Mouse (Mus musculus): ENCODE results near the gene Tnrc6b. TPM values are rescaled to one million over a fixed set of nuclear protein-coding genes. Genes with fewer than 3 reads are reported as not detected.

The Tnrc6b gene
- polyA plus RNA-seq, 1 experiment from 2014 or later = 22.1 TPM

GRCm38 (mm10) chr15:80760504-80760903 lies 49.4 kb downstream of the Tnrc6b start:
- H3K9ac ChIP-seq (ENCODE audit: low read depth, low read length) = 0 out of 2 replicates have a peak overlapping the region, but pooled peaks have one; percentile 32
- H3K9me3 ChIP-seq (replicated peaks; ENCODE audit: control insufficient read depth, low read length) = no peaks in the 10 kb centered on the region
- no peaks in the 10 kb centered on the region for H3K36me3 ChIP-seq (ENCODE audit: control insufficient read depth, insufficient read depth)
- no peak overlapping the region for H3K4me3 ChIP-seq (ENCODE audit: low read depth, low read length)
- WGBS (ENCODE audit: insufficient replicate concordance) = 45% methylated on average over 3 of the region's 3 CpGs
- H3K27me3 ChIP-seq (ENCODE audit: control insufficient read depth, insufficient read depth, low read depth, low read length) = no peaks in the 10 kb centered on the region
- peaks cover 24% of the 10 kb centered on the region for H3K4me1 ChIP-seq (ENCODE audit: control insufficient read depth, low read depth, low read length)
- H3K27ac ChIP-seq (ENCODE audit: low read length) = peak overlapping the region; percentile 95
- ATAC-seq (ENCODE audit: low read depth) = peak; percentile 41
- peak overlapping the region; percentile 78 for H3K4me2 ChIP-seq (ENCODE audit: low read depth, low read length)

- H3K9ac ChIP-seq (ENCODE audit: low read depth, low read length) = peak overlapping the region; percentile 71
- H3K9me3 ChIP-seq (replicated peaks; ENCODE audit: control insufficient read depth, low read length) = no peaks in the 10 kb centered on the region
- H3K27me3 ChIP-seq (ENCODE audit: control insufficient read depth, insufficient read depth, low read depth, low read length) = no peaks in the 10 kb centered on the region
- peak overlapping the region; percentile 78 for H3K4me2 ChIP-seq (ENCODE audit: low read depth, low read length)
- 20% methylated on average over 8 of the region's 8 CpGs for WGBS (ENCODE audit: insufficient replicate concordance)
- peak; percentile 99 for ATAC-seq (ENCODE audit: low read depth)
- H3K27ac ChIP-seq (ENCODE audit: low read length) = peak overlapping the region; percentile 95
- H3K4me3 ChIP-seq (ENCODE audit: low read depth, low read length) = peak overlapping the region; percentile 55
- no peaks in the 10 kb centered on the region for H3K36me3 ChIP-seq (ENCODE audit: control insufficient read depth, insufficient read depth)
- peaks cover 24% of the 10 kb centered on the region for H3K4me1 ChIP-seq (ENCODE audit: control insufficient read depth, low read depth, low read length)
Measured at GRCm38 (mm10) chr15:80760935-80761334, 49.8 kb downstream of the Tnrc6b start.

DNA sequence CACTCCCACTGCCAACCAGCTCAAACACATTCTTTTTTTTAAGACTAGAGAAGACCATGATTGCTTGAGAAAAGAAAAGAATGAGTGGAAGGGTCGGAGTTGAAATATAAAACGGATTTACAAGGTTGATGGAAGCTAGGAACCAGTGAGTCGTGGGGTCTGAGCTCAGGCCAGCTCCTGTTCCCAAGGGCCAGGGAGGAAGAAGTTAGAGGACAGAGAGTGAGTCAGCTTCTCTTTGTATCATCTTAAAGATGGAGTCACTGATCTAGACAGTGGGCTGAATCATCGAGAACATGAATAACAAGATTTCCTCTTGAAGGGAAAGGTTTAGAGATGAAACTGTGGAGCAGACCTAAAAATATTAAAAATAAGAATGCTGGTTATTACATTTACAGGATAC lies 51.5 kb downstream of the Tnrc6b start:
- Histone ChIP-seq H3K27me3 (ENCODE audit: control insufficient read depth, insufficient read depth, low read depth, low read length) (no peaks in the 10 kb centered on the region), H3K4me1 (ENCODE audit: control insufficient read depth, low read depth, low read length) (peaks cover 24% of the 10 kb centered on the region), H3K4me2 (ENCODE audit: low read depth, low read length) (peak overlapping the region; percentile 78; the same call in 1 of the 2 replicates), H3K4me3 (ENCODE audit: low read depth, low read length) (peak overlapping the region; percentile 14; the same call in 1 of the 2 replicates), H3K9me3 (replicated peaks; ENCODE audit: control insufficient read depth, low read length) (no peaks in the 10 kb centered on the region), H3K27ac (ENCODE audit: low read length) (peak overlapping the region; percentile 95; the same call in 1 of the 2 replicates), H3K36me3 (ENCODE audit: control insufficient read depth, insufficient read depth) (no peaks in the 10 kb centered on the region), H3K9ac (ENCODE audit: low read depth, low read length) (no peak overlapping the region)
- WGBS (ENCODE audit: insufficient replicate concordance) = 74% methylated on average over 4 of the region's 4 CpGs
- no peak for ATAC-seq (ENCODE audit: low read depth)

- peaks cover 21% of the 10 kb centered on the region for H3K4me1 ChIP-seq (ENCODE audit: control insufficient read depth, low read depth, low read length)
- H3K9me3 ChIP-seq (replicated peaks; ENCODE audit: control insufficient read depth, low read length) = no peaks in the 10 kb centered on the region
- no peaks in the 10 kb centered on the region for H3K27me3 ChIP-seq (ENCODE audit: control insufficient read depth, insufficient read depth, low read depth, low read length)
- no peak overlapping the region for H3K9ac ChIP-seq (ENCODE audit: low read depth, low read length)
- no peaks in the 10 kb centered on the region for H3K36me3 ChIP-seq (ENCODE audit: control insufficient read depth, insufficient read depth)
- no peak overlapping the region for H3K4me2 ChIP-seq (ENCODE audit: low read depth, low read length)
- no peak for ATAC-seq (ENCODE audit: low read depth)
- H3K27ac ChIP-seq (ENCODE audit: low read length) = no peak overlapping the region
- WGBS (ENCODE audit: insufficient replicate concordance) = 71% methylated on average over 6 of the region's 6 CpGs
- H3K4me3 ChIP-seq (ENCODE audit: low read depth, low read length) = no peak overlapping the region
Measured at GRCm38 (mm10) chr15:80764666-80765065, 53.6 kb downstream of the Tnrc6b start.

DNA sequence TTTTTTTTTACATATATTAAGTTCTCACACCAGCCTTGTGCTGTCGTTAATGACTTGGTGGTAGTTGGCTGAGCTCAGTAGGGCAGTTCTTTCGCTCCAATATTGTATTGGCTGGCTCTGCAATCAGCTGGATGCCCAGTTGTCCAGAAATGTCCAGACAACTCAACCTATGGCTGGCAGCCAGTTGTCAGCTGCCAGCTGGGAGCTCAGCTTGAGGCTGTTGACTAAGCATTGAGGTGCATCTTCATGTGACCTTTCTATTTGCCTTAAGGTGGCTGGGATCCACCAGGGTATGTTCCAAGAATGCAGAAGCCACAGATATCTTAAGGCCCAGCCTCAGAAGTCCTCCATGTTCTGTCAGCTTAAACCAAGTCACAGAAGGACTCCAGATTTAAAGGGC lies 54.3 kb downstream of the Tnrc6b start:
- WGBS (ENCODE audit: insufficient replicate concordance) = 87% methylated on average over 2 of the region's 2 CpGs
- no peak overlapping the region for H3K9ac ChIP-seq (ENCODE audit: low read depth, low read length)
- H3K4me1 ChIP-seq (ENCODE audit: control insufficient read depth, low read depth, low read length) = peaks cover 16% of the 10 kb centered on the region
- no peak overlapping the region for H3K4me2 ChIP-seq (ENCODE audit: low read depth, low read length)
- H3K27ac ChIP-seq (ENCODE audit: low read length) = no peak overlapping the region
- ATAC-seq (ENCODE audit: low read depth) = no peak
- no peaks in the 10 kb centered on the region for H3K27me3 ChIP-seq (ENCODE audit: control insufficient read depth, insufficient read depth, low read depth, low read length)
- H3K4me3 ChIP-seq (ENCODE audit: low read depth, low read length) = no peak overlapping the region
- no peaks in the 10 kb centered on the region for H3K36me3 ChIP-seq (ENCODE audit: control insufficient read depth, insufficient read depth)
- no peaks in the 10 kb centered on the region for H3K9me3 ChIP-seq (replicated peaks; ENCODE audit: control insufficient read depth, low read length)

- 83% methylated on average over 3 of the region's 3 CpGs for WGBS (ENCODE audit: insufficient replicate concordance)
Measured at GRCm38 (mm10) chr15:80768216-80768615, 57.1 kb downstream of the Tnrc6b start.

DNA sequence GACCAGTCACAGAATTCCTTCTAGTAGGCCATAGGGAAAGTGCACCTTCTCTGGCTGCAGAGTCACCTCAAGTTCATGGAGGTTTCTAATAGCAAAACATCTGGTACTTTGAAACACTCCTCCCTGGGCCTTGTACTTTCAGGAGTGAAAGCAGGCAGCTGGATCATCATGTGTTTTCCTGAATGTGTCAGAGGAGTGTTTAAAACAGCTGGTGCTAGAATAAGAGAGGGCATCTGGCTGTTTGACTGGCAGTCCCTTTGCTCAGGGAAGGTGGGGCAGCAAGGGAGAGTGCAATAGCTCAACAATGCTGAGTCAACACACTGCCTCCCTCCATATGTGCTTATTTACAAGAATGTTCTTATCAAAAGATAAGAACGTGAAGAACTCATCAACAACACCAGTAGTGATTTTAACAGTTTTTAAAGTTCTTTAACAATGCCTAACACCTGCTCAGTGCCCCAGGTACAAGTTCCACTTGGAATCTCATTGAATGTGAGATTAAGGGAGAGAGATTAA lies 60.9 kb downstream of the Tnrc6b start:
- Histone ChIP-seq H3K36me3 (ENCODE audit: control insufficient read depth, insufficient read depth) (no peaks in the 10 kb centered on the region), H3K9me3 (replicated peaks; ENCODE audit: control insufficient read depth, low read length) (no peaks in the 10 kb centered on the region), H3K4me1 (ENCODE audit: control insufficient read depth, low read depth, low read length) (peaks cover 10% of the 10 kb centered on the region), H3K9ac (ENCODE audit: low read depth, low read length) (no peak overlapping the region), H3K4me2 (ENCODE audit: low read depth, low read length) (no peak overlapping the region), H3K27ac (ENCODE audit: low read length) (peak overlapping the region; percentile 30; the same call in 1 of the 2 replicates), H3K4me3 (ENCODE audit: low read depth, low read length) (no peak overlapping the region), H3K27me3 (ENCODE audit: control insufficient read depth, insufficient read depth, low read depth, low read length) (no peaks in the 10 kb centered on the region)
- 7% methylated on average over 1 of the region's 1 CpGs for WGBS (ENCODE audit: insufficient replicate concordance)
- ATAC-seq (ENCODE audit: low read depth) = peak; percentile 74

More at GRCm38 (mm10) chr15:80768216-80768615, 57.1 kb downstream of the Tnrc6b start:
- ATAC-seq (ENCODE audit: low read depth) = no peak
- no peaks in the 10 kb centered on the region for H3K9me3 ChIP-seq (replicated peaks; ENCODE audit: control insufficient read depth, low read length)
- H3K27me3 ChIP-seq (ENCODE audit: control insufficient read depth, insufficient read depth, low read depth, low read length) = no peaks in the 10 kb centered on the region
- no peak overlapping the region for H3K4me3 ChIP-seq (ENCODE audit: low read depth, low read length)
- no peak overlapping the region for H3K9ac ChIP-seq (ENCODE audit: low read depth, low read length)
- H3K4me2 ChIP-seq (ENCODE audit: low read depth, low read length) = no peak overlapping the region
- H3K4me1 ChIP-seq (ENCODE audit: control insufficient read depth, low read depth, low read length) = peaks cover 10% of the 10 kb centered on the region
- no peak overlapping the region for H3K27ac ChIP-seq (ENCODE audit: low read length)
- H3K36me3 ChIP-seq (ENCODE audit: control insufficient read depth, insufficient read depth) = no peaks in the 10 kb centered on the region

DNA sequence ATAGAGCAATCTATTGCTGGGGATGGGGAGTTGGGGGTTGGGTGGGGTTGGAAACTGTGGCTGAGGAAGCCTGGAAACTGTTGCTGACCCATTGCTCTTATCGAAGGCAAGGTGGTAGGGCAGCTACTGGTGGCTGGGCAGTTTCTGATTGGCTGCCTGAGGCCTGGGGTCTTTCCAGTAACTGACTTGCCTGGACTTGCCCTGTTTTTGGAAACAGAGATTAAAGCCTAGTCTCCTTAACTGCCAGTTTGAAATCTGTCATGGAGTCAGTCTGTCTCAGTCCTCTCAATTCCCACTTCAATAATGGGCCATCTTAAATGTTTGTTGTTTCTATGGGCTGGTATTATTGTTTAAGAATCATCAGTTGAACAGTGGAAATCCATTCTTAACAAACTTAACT lies 63.6 kb downstream of the Tnrc6b start:
- no peak overlapping the region for H3K9ac ChIP-seq (ENCODE audit: low read depth, low read length)
- peaks cover 10% of the 10 kb centered on the region for H3K4me1 ChIP-seq (ENCODE audit: control insufficient read depth, low read depth, low read length)
- H3K36me3 ChIP-seq (ENCODE audit: control insufficient read depth, insufficient read depth) = no peaks in the 10 kb centered on the region
- no peak for ATAC-seq (ENCODE audit: low read depth)
- no peak overlapping the region for H3K4me3 ChIP-seq (ENCODE audit: low read depth, low read length)
- WGBS (ENCODE audit: insufficient replicate concordance) = 90% methylated on average over 1 of the region's 1 CpGs
- H3K9me3 ChIP-seq (replicated peaks; ENCODE audit: control insufficient read depth, low read length) = no peaks in the 10 kb centered on the region
- H3K4me2 ChIP-seq (ENCODE audit: low read depth, low read length) = no peak overlapping the region
- no peaks in the 10 kb centered on the region for H3K27me3 ChIP-seq (ENCODE audit: control insufficient read depth, insufficient read depth, low read depth, low read length)
- H3K27ac ChIP-seq (ENCODE audit: low read length) = no peak overlapping the region

DNA sequence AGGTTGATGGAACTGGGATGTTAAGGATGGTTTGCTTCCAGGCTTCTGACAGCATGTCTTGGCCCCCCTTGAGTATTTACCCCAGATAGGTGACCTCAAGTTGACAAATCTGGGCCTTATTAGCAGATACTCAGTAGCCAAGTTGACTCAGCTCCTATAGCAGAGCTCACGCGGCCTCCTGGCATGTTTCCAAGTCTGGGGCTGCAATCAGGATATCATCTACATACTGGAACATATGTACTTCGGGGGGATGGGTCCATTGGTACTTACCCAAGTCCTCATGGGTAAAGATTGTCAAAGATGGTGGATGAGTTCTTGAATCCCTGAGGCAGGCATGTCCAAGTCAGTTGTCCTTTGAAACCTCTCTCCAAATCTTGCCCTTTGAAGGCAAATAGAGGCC lies 67.9 kb downstream of the Tnrc6b start:
- Histone ChIP-seq H3K36me3 (ENCODE audit: control insufficient read depth, insufficient read depth) (no peaks in the 10 kb centered on the region), H3K27ac (ENCODE audit: low read length) (no peak overlapping the region), H3K4me1 (ENCODE audit: control insufficient read depth, low read depth, low read length) (peaks cover 6% of the 10 kb centered on the region), H3K9ac (ENCODE audit: low read depth, low read length) (no peak overlapping the region), H3K9me3 (replicated peaks; ENCODE audit: control insufficient read depth, low read length) (no peaks in the 10 kb centered on the region), H3K27me3 (ENCODE audit: control insufficient read depth, insufficient read depth, low read depth, low read length) (no peaks in the 10 kb centered on the region), H3K4me3 (ENCODE audit: low read depth, low read length) (no peak overlapping the region), H3K4me2 (ENCODE audit: low read depth, low read length) (no peak overlapping the region)
- 59% methylated on average over 3 of the region's 3 CpGs for WGBS (ENCODE audit: insufficient replicate concordance)
- ATAC-seq (ENCODE audit: low read depth) = no peak

Data from liver, embryonic 16.5 days (tissue).